Mouse (Mus musculus): ENCODE measurements around the gene Cuta.
"Not testable (repeated sequence)": the region's sequence is repeated elsewhere in the genome, so short reads cannot be mapped to it uniquely, and the experiment has no call there.

Gene Cuta

DNA sequence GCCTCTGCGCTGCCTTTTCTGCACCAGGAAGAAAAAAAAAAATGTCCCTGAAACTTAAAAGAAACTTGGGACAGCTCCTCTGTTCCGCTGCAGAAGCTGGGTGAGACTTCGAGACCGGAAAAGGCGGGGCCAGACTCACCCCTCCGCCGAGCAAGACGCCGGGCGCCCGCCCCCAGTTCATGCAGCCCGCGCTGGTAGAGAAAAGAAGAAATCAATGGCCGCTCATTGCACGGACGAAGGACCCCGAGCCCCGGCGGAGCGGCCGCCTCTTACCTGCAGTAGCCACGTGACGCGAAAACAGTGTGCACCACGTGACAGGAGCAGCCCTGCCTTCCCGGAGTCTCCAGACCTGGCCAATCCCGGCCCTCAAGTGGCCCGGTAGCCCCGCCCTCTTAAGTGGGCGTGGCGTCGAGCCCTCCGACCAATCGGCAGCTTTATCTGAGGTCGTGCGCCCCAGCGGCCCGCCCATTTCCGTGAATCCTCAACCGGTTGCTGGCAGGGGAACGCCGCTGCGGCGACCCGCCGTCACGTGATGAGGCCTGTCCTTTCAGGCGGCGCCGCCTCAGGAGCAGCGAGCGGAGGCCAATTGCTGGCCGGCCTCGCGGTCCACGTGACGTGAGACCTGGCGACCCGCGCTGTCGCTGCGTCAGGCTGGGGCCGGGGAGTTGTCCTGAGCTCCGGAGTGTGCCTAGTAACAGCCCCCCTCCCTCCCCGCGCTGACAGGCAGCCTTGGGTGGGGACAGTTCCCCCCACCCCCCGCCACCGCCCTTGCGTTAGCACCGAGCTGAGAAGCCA lies at the start of gene Cuta:
Cuta (minus strand) TSS at position 392 of the 795 bp plus-strand sequence.
- in situ Hi-C loops (cut with MboI, MseI) = no loop called here

GRCm38 (mm10) chr17:26985503-26986179 lies 46.3 kb upstream of the Cuta start:
- in situ Hi-C loops (cut with MboI, MseI) = no loop called here

DNA sequence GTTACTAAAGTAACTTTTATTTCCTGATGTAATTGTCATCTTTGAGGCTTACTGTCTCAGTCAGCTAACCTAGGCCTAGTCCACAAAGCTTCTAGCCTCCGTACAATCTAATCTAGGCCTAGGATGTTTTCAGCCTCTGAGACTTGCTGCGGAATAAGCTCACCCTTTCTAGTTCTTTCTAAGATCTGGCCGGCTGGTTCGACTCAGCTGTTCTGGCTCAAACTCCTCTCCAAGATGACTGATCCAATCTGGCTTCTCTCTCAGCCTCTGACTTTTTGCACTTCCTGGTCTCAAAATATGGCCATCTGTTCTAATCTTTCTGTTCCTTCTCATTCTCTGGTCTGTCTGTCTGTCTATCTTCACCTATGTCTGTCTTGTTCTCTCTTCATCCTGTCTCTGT lies 44.0 kb upstream of the Cuta start:
- in situ Hi-C loops (cut with MboI, MseI) = no loop called here

- in situ Hi-C loops (cut with MboI, MseI) = no loop called here
Measured at GRCm38 (mm10) chr17:26981050-26981449, 41.7 kb upstream of the Cuta start.

DNA sequence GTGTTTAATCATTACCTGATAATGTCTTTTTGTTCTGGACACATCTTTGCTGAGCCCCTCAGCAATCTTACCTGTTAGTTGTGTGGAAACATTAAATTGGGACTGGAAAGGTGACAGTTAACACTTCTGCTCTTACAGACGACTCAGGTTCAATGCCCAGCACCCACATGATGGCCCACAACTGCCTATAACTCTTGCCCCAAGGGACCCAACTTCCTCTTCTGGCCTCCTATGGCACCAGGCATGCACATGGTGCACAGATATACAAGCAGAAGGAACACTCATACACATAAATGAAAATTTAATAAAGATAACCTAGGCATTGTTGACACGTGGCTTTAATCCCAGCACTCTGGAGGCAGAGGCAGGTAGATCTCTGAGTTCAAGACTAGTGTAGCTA lies 40.1 kb upstream of the Cuta start:
- in situ Hi-C loops (cut with MboI, MseI) = no loop called here

- in situ Hi-C loops (cut with MboI, MseI) = not testable (repeated sequence)
Measured at GRCm38 (mm10) chr17:26977354-26977753, 38.0 kb upstream of the Cuta start.

- in situ Hi-C loops (cut with MboI, MseI) = no loop called here
Measured at GRCm38 (mm10) chr17:26975415-26975814, 36.0 kb upstream of the Cuta start.

DNA sequence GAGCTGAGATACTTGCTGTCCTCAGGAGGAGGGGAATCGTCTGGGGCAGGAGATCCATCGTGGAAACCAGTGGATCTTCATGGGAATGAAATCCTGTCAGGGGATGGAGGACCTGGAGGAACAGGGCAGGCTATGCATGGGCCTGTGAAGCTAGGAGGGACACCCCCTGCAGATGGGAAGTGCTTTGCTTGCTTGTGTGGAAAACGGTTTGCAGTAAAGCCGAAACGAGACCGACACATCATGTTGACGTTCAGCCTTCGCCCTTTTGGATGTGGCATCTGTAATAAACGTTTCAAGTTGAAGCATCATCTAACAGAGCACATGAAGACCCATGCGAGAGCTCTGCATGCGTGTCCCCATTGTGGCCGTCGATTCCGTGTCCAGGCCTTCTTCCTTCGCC lies 35.2 kb upstream of the Cuta start:
- in situ Hi-C loops (cut with MboI, MseI) = loop anchor here (5.0 kb wide), 1 partner anchor 52 kb away; no protein-coding TSS in a partner anchor

GRCm38 (mm10) chr17:26972703-26973574 lies 33.6 kb upstream of the Cuta start, which contains the start of gene Zbtb9:
Gene Zbtb9, plus strand, starts transcription at chr17:26973167.
- in situ Hi-C loops (cut with MboI, MseI) = loop anchor here (5.0 kb wide), 1 partner anchor 51 kb away; no protein-coding TSS in a partner anchor

GRCm38 (mm10) chr17:26972107-26972506 lies 32.7 kb upstream of the Cuta start:
- in situ Hi-C loops (cut with MboI, MseI) = loop anchor here (5.0 kb wide), 1 partner anchor 50 kb away; no protein-coding TSS in a partner anchor

GRCm38 (mm10) chr17:26971247-26971905 lies 32.0 kb upstream of the Cuta start:
- in situ Hi-C loops (cut with MboI, MseI) = loop anchor here (5.0 kb wide), 1 partner anchor 49 kb away; no protein-coding TSS in a partner anchor

GRCm38 (mm10) chr17:26970221-26970620 lies 30.9 kb upstream of the Cuta start:
- in situ Hi-C loops (cut with MboI, MseI) = loop anchor here (5.0 kb wide), 1 partner anchor 48 kb away; no protein-coding TSS in a partner anchor

DNA sequence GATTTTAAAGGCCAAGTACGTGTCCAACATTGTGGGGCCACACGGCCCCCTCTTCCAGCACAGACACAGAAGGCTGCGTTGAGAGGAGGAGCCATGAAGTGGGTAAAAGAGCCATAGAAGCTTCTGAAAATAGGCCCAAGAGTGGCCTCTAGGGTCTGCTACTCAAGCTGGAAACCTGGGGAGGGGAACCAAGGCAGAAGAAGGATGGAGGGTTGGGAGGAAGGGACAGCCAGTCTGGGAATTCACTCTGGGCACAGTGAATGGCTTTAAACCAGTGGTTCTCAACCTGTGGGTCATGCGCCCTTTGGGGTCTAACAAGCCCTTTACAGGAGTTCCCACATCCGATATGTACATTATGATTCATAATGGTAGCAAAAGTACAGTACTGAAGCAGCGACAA lies 29.9 kb upstream of the Cuta start:
- in situ Hi-C loops (cut with MboI, MseI) = no loop called here

- in situ Hi-C loops (cut with MboI, MseI) = no loop called here
Measured at GRCm38 (mm10) chr17:26968200-26968611, 28.8 kb upstream of the Cuta start.

DNA sequence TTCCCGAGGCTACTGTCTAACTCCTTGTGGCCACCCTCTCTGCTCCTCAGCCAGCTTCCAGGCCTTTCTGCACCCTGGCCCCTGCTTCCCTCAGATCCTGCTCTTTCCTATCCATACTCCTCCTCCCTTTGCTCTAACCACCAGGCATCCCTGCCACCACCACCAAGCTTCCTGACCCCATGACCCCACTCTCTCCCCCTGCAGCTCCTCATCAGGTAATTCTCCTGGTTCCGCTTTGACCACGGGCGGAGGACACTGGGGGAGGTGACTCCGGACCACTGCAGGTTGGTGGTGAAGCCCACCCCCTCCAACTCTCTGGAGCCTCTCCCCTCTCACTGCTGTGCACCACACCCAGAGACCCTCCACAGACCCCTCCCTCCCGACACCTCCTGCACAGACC lies 28.1 kb upstream of the Cuta start:
- in situ Hi-C loops (cut with MboI, MseI) = no loop called here

- in situ Hi-C loops (cut with MboI, MseI) = no loop called here
Measured at GRCm38 (mm10) chr17:26966993-26967392, 27.6 kb upstream of the Cuta start.

- in situ Hi-C loops (cut with MboI, MseI) = no loop called here
Measured at GRCm38 (mm10) chr17:26961572-26962240, 22.3 kb upstream of the Cuta start.

GRCm38 (mm10) chr17:26959815-26960214 lies 20.4 kb upstream of the Cuta start:
- in situ Hi-C loops (cut with MboI, MseI) = loop anchor here (10.0 kb wide), 1 partner anchor 1945 kb away; the partner anchor contains the start of genes Cramp1l and Ift140

DNA sequence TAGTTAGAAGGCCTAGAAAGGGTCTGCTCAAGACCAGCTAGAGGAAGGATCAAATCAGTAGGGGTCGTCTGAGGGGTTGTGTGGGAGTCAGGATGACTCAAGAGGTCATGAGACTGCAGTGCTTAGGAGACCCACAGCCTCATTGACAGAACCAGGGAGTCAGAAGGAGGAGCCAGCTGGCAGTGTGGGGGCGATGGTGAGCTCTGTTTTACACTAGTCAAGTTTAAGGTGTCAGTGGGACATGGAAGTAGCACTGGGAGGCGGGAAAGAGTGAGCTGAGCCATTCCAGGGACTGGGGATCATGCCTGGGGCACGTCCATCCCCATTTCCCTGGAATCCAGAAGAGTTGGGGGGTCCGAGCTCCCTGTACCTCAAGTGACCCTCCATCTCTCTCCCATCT lies 19.5 kb upstream of the Cuta start:
- in situ Hi-C loops (cut with MboI, MseI) = loop anchor here (10.0 kb wide), 1 partner anchor 1944 kb away; the partner anchor contains the start of genes Cramp1l and Ift140

- in situ Hi-C loops (cut with MboI, MseI) = loop anchor here (10.0 kb wide), 1 partner anchor 1943 kb away; the partner anchor contains the start of genes Cramp1l and Ift140
Measured at GRCm38 (mm10) chr17:26957872-26958271, 18.5 kb upstream of the Cuta start.

All from regulatory T cell (primary cell).